Mouse (Mus musculus): ENCODE results near the gene Flad1. TPM values are rescaled to one million over a fixed set of nuclear protein-coding genes. Genes with fewer than 3 reads are reported as not detected.
A peak's percentile ranks its signal among the peaks of the same experiment; 100 is the strongest.

The Flad1 gene
- 43.7 and 47.7 TPM in 2 replicates for polyA plus RNA-seq (2012; rRNA removed)

- DNase-seq (ENCODE audit: extremely low spot score in 1 of 2, low spot score in 1 of 2), result peak; percentile 99 to 100
Measured at GRCm38 (mm10) chr3:89411490-89412393, at the start of gene Flad1. TSS of gene Flad1 (minus strand) at chr3:89411870.

- DNase-seq (ENCODE audit: extremely low spot score in 1 of 2, low spot score in 1 of 2), result peak; percentile 75 to 94
Measured at GRCm38 (mm10) chr3:89458965-89459807, 47.5 kb upstream of the Flad1 start.

GRCm38 (mm10) chr3:89458372-89458964 is 46.8 kb upstream of the Flad1 start:
- peak in 1 of 2 experiments; percentile 35 for DNase-seq (ENCODE audit: extremely low spot score in 1 of 2, low spot score in 1 of 2)

DNA sequence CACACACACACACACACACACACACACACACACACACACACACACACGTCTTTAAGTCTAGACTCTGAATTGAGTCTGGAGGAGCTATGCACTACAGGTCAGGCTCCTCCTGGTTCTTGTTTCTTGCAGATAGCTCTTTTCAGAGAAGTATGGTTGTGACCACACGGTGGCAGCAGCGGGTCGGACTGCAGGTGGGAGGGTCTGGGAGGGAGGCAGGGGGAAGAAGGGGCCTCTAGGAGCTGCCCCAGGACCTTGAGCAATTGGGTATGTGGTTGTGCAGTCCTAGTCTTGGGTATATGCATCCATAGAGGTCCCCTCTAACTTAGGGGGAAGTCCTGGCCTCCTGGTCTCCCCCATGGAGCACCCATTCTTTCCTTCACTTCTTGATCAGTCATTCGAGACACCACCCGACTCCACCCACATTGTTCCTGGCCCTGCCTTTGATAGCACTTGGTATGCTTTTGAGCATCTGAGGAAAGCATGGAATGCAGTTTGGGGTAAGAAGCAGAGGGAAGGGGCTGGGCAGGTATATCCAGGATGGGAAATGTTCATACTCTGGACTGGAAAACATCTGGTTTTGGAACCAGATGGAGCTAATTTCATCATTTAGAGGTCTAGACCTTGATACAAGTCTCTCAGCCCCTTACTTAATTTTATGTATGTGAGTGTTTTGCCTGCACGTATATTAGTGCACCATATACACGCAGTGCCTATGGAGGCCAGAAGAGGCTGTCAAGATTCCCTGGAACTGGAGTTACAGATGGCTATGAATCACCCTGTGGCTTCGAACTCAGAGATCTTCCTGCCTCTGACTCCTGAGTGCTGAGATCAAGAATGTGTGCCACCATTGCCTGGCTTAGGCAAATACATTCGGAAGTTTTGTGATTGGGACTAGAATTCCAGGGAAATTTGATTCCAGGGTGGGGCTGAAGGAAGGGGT is 45.3 kb upstream of the Flad1 start:
- DNase-seq (ENCODE audit: extremely low spot score in 1 of 2, low spot score in 1 of 2), result peak in 1 of 2 experiments; percentile 70

- DNase-seq (ENCODE audit: extremely low spot score in 1 of 2, low spot score in 1 of 2), result no peak
Measured at GRCm38 (mm10) chr3:89455786-89456285, 44.2 kb upstream of the Flad1 start.

DNA sequence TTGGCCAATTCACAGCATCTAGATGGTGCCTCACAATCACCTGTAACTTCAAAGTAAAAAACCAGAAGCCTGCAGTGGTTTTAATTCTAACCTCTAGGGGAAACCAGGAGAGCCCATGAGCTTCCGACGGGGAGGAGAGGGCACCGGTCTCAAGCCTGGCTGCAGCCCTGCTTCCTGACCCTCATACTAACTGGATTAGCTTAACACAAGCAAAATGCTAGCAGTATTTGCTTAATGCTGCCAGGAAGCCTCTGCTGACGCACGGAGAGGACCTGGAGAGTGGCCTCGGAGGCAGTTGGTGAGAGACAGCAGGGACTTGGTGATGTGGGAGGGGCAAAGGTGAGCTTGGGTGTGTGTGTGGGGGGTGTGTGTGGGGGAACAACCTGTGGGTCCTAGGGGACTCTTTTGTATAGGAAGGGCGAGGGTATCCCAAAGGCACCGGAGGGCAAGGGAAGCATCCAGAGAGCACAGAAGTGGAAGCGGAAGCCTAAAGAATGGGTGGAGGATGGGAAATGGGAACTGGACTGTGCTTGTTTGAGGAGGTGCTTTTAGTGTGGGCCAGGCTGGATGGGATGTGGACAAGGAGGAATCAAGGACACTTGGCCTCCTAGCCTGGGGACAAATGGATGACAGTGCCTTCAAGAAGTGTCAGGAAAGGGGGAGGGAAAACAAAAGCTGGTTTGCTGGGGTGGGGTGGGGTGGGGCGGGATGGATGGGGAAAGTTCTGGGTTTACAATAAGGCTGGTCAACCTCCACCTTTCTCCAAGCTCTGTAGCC is 42.9 kb upstream of the Flad1 start, which contains the start of gene Pmvk:
TSS of gene Pmvk (plus strand) at position 141 of the 777 bp plus-strand sequence.
- no peak for DNase-seq (ENCODE audit: extremely low spot score in 1 of 2, low spot score in 1 of 2)

DNA sequence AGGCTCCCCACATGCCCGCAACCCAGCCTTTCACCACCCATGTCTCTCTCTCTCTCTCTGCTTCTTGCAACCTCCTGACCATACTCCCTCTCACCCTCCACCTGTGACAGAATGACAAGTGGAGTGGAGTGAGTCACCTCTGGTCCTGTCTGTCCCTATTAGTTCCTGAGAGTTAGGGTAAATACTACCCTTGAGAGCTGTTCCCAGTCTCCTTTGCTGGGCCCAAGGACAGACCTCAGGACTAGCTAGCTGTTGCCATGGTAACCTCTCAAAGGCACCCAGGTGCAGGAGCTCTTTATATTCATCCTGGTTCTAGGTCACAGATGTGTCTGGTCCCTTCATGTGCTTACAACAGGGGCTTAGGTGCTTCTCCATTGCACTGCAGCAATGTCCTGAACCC is 40.2 kb upstream of the Flad1 start:
- no peak for DNase-seq (ENCODE audit: extremely low spot score in 1 of 2, low spot score in 1 of 2)

DNA sequence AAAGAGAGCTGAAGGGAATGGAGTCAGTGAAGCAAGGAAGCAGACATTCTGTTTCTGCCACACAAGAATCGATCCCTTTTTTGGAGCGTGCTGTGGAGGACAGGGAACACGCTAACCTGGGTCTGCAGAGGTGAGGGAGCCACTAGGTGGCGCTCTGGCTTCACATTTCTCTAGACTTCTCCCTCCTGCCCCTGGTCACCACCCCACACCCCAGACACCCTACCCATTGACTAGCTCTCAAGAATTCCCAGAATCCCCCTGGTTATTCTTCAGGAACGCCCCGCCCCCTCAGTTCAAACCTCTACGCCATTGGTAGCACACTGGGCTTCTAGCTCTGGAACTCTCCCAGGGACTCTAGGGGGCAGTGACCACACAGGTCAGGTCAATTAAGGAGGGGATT is 37.9 kb upstream of the Flad1 start:
- DNase-seq (ENCODE audit: extremely low spot score in 1 of 2, low spot score in 1 of 2), result peak; percentile 53 to 83

- DNase-seq (ENCODE audit: extremely low spot score in 1 of 2, low spot score in 1 of 2), result no peak
Measured at GRCm38 (mm10) chr3:89448720-89449537, 37.3 kb upstream of the Flad1 start.

DNA sequence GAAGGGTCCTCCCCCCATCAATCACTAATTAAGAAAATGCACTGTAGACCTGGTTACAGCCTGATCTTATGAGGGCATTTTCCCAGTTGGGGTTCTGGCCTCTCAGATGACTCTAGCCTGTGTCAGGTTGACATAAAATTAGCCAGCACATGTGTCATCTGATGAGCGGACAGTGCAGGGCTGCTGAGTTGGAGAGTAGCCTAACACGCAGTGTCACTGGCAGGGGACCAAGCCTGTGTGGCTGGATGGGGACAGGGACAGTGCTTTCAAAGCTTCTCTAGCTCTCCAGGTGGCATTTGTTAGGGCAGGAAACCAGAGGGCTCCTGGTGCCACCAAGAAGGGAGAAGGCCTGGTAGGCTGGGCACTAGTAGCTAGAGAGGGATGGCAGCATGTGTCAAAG is 29.0 kb upstream of the Flad1 start:
- DNase-seq (ENCODE audit: extremely low spot score in 1 of 2, low spot score in 1 of 2), result no peak

DNA sequence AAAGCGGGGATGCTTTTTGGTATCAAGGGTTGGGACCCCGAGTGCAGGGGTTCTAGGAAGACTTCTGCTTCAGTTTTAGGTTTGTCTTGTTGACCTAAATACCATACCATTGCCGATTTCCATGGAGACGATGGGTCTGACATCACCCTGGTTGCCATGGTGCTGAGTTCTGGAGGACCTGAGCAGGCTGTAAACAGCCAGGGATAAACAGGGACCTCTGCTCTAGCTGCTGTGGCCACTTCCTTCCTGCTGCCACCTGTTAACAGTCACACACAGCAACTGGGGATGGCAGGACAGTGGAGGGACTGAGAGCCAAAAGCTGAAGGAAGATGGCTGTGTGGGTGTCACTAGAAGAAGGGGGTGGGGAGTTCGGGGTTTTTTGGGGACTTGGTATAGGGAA is 25.6 kb upstream of the Flad1 start:
- DNase-seq (ENCODE audit: extremely low spot score in 1 of 2, low spot score in 1 of 2), result peak in 1 of 2 experiments; percentile 35

DNA sequence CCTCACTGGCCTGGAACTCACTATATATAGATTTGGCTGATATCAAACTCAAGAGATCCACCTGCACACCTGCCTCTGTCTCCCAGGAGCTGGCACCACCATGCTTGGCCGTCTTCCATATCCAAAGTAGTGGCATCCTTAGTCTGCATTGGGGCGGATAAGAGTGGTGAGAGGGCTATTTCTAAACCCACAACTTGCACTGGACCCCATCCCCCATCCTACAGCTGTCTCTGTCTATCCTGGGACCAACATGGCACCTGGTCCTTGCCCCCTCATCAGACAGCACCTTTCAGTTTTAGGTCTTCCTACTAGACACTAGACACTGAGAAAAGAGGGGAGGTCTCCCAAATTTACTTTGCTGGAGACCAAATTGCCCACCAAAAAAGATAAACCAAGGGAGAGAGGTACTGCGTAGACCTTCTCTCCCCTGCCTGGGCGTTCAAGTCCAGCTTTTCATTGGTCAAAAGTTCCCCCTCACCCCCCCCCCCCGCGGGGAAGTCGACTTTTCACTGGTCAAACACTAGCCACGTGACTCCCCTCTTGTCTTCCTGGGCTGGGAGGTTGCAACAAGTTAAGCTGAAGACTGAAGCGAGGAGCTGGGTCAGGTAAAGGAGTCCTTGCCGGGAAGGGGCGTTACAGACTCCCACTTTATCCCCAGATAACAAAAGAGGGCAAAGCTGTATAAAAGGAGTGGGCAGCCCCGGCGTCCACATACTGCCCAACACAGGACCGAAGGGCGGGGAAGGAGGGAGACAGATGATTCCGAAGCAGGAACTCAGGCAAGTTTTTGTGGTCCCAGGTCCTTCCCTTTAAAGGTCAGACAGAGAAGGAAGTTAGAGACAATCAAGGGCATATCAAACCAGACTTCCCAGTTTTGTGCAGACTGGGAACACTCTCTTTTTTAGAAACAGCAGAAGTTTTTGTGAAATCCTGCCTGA is 24.8 kb upstream of the Flad1 start, which contains the start of gene Pbxip1:
TSS of gene Pbxip1 (plus strand) at position 531 of the 938 bp plus-strand sequence.
- DNase-seq (ENCODE audit: extremely low spot score in 1 of 2, low spot score in 1 of 2), result no peak

GRCm38 (mm10) chr3:89435041-89435440 is 23.4 kb upstream of the Flad1 start:
- no peak for DNase-seq (ENCODE audit: extremely low spot score in 1 of 2, low spot score in 1 of 2)

DNA sequence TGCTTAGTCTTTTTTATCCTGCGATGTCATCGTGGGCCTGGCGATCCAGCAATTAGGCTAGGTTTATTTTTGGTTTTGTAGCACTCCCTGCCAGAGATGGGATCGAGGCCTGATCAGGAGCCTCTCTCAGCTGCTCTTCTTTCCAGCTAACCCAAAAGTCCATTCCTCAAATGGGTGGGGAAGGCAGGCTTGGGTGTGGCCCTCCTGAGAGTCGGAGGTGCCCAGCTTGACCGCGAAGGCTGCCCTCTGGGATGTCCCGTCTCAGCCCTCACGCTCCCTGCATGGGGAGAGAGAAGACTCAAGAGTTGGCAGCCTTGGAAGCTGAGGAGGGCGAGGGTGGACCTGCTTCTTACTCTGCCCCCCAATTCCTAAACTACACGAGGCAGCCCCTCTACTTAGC is 22.9 kb upstream of the Flad1 start:
- DNase-seq (ENCODE audit: extremely low spot score in 1 of 2, low spot score in 1 of 2), result no peak

- DNase-seq (ENCODE audit: extremely low spot score in 1 of 2, low spot score in 1 of 2), result no peak
Measured at GRCm38 (mm10) chr3:89432606-89433005, 20.9 kb upstream of the Flad1 start.

Data from frontal cortex, adult 2 months (tissue).